Mouse (Mus musculus) sigmoid colon, adult 10 weeks (tissue): ENCODE results near the gene Plcb1. TPM values are rescaled to one million over a fixed set of nuclear protein-coding genes. Genes with fewer than 3 reads are reported as not detected.

ENCODE experiments used
- polyA plus RNA-seq: library from polyadenylated mRNA; stranded (reverse); fragments of 350-450 nt; fragmentation: Illumina TruSeq; extraction: RNeasy Lipid Tissue Mini Kit (QIAGEN cat#74804); gene quantifications from one replicate; pipeline ENCODE4 v1.2.3, GENCODE M21; 2014; ENCODE audit warnings: low read depth, low replicate concordance

Plcb1 gene
- 9.3 TPM for polyA plus RNA-seq

DNA sequence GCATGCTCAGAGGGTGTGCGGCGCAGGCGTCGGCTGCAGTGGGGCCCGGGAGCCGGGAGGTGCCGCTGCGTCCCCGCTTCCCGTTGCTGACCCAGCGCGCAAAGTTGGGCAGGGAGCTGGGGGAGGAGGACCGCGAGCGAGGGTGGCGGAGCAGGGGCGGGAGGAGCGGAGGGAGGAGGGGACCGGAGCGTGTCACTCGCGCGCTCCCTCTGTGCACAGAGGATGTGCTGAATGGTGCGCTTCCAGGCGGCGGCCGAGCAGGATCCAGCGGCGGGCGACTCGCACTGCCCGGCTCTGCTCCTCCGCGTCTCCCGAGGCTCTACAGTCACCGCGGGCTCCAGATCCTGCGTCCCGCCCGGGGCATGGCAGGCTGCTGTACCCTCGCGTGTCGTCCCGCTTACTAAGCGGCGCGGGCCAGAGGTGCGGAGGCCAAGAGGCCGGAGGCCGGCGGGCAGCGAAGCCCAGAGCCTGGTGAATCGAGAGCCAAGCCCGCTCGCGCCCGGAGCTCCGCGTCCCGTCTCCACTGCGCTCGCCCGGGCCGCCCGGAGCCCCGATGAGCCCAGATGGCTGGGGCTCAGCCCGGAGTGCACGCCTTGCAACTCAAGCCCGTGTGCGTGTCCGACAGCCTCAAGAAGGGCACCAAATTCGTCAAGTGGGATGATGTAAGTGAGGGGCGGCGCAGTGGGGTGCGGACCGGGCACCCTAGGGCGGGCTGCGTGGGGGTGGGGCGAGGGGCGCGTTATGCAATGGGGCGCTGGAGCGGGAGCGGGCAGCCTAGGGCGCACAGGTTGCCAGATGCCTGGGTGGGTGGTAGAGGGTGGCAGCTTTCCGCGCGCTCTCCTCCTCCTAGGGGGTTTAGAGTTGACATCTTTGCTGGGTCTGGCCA, at the start of gene Plcb1:
Gene Plcb1 (plus strand): TSS at position 98 of the 886 bp plus-strand sequence.

Other genes with a start within 250 kb of the Plcb1 start
- 0.28 TPM for gene Hao1, start 231.7 kb upstream of the Plcb1 start, polyA plus RNA-seq
- 39.9 TPM for gene Tmx4, start 141.9 kb upstream of the Plcb1 start, polyA plus RNA-seq